Mouse (Mus musculus): ENCODE results near the gene Rfxank. TPM values are rescaled to one million over a fixed set of nuclear protein-coding genes. Genes with fewer than 3 reads are reported as not detected.

Rfxank gene
- polyA plus RNA-seq, 1 experiment from 2014 or later, result 12.6 TPM

GRCm38 (mm10) chr8:70170748-70171147, 31.8 kb upstream of the Rfxank start:
- 80% methylated on average over 3 of the region's 3 CpGs for WGBS
- Histone ChIP-seq H3K9ac (no peak overlapping the region), H3K27me3 (peaks cover 14% of the 10 kb centered on the region), H3K4me3 (no peak overlapping the region), H3K36me3 (no peaks in the 10 kb centered on the region), H3K4me1 (replicated peaks) (peaks cover 32% of the 10 kb centered on the region), H3K4me2 (no peak overlapping the region), H3K9me3 (no peaks in the 10 kb centered on the region), H3K27ac (replicated peaks) (no peak overlapping the region)
- ATAC-seq (ENCODE audit: low read depth), result no peak

DNA sequence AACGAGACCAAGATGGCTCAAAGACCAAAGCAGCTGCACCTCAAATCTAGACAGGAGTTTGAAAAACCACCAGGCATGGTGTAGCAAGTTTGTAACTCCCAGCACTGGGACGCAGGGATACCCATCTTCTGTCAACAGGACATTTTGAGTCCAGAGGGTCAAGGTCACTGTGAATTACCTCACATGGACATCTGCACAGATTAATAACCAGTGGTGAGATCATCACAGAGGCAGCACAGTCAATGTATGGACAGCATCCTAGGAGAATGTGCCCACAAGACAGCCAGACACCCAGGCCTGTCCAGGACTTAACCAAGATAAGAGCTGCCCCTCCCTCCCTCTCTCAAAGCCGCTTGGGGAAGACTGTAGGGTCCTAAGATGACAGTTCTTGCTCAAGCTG, 31.2 kb upstream of the Rfxank start:
- Histone ChIP-seq H3K27ac (replicated peaks) (no peak overlapping the region), H3K9me3 (no peaks in the 10 kb centered on the region), H3K9ac (no peak overlapping the region), H3K36me3 (no peaks in the 10 kb centered on the region), H3K27me3 (peaks cover 20% of the 10 kb centered on the region), H3K4me3 (no peak overlapping the region), H3K4me2 (no peak overlapping the region), H3K4me1 (replicated peaks) (peaks cover 32% of the 10 kb centered on the region)
- 89% methylated on average over 3 of the region's 3 CpGs for WGBS
- no peak for ATAC-seq (ENCODE audit: low read depth)

DNA sequence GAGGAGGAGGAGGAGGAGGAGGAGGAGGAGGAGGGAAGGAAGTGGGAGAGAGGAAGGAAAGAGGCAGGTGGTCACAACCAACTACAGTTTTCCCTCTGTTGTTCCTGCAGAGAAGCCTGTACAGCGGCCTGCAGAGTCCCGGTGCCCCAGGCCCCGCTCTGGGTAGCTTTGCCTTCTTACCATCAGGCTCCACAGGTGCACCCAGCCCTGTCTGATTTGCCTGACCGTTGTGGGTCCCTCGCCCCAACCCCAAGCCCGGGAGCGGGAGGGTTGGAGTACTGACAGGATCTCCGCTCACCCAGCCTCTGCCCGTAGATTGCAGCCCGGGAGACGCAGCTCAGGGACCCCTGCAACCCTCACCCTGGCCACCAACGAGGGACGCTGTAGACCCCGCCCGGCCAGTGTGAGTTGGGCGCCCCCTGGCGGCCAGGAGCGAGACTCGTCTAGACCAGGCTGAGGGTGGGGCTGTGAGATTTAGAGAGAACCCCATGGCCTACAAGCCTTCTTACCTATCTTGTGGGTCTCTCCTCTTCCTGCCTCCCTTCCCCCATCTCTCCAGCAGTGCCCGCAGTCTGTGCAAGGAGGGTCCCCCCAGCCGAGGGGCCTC, 27.7 kb upstream of the Rfxank start:
- peaks cover 23% of the 10 kb centered on the region for H3K27me3 ChIP-seq
- H3K36me3 ChIP-seq, result no peaks in the 10 kb centered on the region
- H3K9me3 ChIP-seq, result no peaks in the 10 kb centered on the region
- WGBS, result 2% methylated on average over 21 of the region's 21 CpGs
- no peak overlapping the region for H3K27ac ChIP-seq (replicated peaks)
- peak overlapping the region; percentile 53 for H3K4me2 ChIP-seq
- peak overlapping the region; percentile 45; the same call in 1 of the 2 replicates for H3K9ac ChIP-seq
- peak; percentile 82 for ATAC-seq (ENCODE audit: low read depth)
- H3K4me1 ChIP-seq (replicated peaks), result peaks cover 8% of the 10 kb centered on the region
- H3K4me3 ChIP-seq, result peak overlapping the region; percentile 18

DNA sequence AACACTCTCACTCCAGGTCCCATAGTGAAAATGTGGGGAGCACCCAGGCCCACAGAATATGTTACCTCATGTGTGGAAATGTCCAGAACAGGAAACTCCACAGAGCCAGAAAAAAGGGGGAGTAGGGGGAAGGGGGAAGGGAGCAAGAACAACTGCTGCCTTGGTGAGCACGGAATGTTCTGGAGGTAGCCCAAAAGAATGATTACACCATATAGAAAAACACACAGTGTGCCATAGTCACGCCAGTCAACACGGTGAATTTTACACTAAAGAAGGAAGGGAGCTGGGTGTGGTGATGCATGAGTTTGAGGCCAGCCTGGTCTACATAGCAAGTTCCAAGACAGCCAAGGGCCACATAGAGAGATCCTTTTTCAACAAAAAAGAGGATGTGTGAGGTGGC, 24.4 kb upstream of the Rfxank start:
- H3K36me3 ChIP-seq, result no peaks in the 10 kb centered on the region
- H3K27ac ChIP-seq (replicated peaks), result no peak overlapping the region
- H3K4me3 ChIP-seq, result no peak overlapping the region
- ATAC-seq (ENCODE audit: low read depth), result no peak
- H3K9ac ChIP-seq, result no peak overlapping the region
- H3K4me1 ChIP-seq (replicated peaks), result peaks cover 14% of the 10 kb centered on the region
- 85% methylated on average over 3 of the region's 3 CpGs for whole genome bisulfite sequencing
- H3K4me2 ChIP-seq, result no peak overlapping the region
- H3K27me3 ChIP-seq, result peaks cover 23% of the 10 kb centered on the region
- no peaks in the 10 kb centered on the region for H3K9me3 ChIP-seq

DNA sequence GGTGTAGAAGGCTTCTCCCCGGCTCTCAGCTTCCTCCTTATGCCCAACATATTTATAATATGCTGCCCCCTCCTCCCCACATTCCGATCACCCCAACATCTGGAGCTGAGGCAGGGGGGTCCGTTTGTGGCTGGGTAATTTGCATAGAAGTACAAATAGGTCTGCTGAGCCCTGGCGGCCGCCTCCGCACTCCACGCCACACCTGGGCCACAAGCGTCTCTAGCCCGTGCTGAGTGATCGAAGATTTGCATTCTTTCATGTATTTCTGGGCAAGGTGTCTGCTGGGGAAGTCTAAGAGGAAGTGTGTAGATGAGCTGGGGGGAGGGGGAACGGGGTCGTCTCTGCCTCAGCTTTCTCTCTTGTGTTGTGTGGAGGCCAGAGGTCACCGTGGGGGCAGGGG, 21.1 kb upstream of the Rfxank start:
- Histone ChIP-seq H3K9me3 (no peaks in the 10 kb centered on the region), H3K27me3 (peaks cover 2% of the 10 kb centered on the region), H3K27ac (replicated peaks) (no peak overlapping the region), H3K9ac (no peak overlapping the region), H3K36me3 (no peaks in the 10 kb centered on the region), H3K4me2 (no peak overlapping the region), H3K4me1 (replicated peaks) (peaks cover 7% of the 10 kb centered on the region), H3K4me3 (no peak overlapping the region)
- 67% methylated on average over 13 of the region's 13 CpGs for WGBS
- no peak for ATAC-seq (ENCODE audit: low read depth)

DNA sequence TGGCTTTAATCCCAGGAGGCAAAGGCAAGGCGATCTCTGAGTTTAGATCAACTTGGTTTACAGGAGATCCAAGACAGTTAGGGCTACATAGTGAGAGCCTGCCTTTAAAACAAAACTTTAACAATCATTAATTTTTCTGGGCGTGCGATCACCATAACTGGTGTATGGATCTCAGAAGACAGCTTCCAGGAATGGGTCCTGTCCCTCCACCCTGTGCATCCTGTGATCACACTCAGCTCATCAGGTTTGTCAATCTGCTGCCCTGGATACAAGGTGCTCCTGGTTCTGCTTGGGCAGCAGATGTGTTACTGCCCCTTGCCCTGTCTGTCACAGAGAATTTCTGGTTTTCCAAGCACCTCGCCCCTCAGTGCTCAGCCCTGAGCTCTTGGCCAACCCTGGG, 20.3 kb upstream of the Rfxank start:
- no peaks in the 10 kb centered on the region for H3K9me3 ChIP-seq
- H3K9ac ChIP-seq, result no peak overlapping the region
- no peak for ATAC-seq (ENCODE audit: low read depth)
- no peaks in the 10 kb centered on the region for H3K36me3 ChIP-seq
- H3K27ac ChIP-seq (replicated peaks), result no peak overlapping the region
- H3K4me3 ChIP-seq, result no peak overlapping the region
- H3K4me2 ChIP-seq, result no peak overlapping the region
- WGBS, result 89% methylated on average over 4 of the region's 4 CpGs
- no peaks in the 10 kb centered on the region for H3K27me3 ChIP-seq
- H3K4me1 ChIP-seq (replicated peaks), result peaks cover 7% of the 10 kb centered on the region

- peak overlapping the region; percentile 35; the same call in 1 of the 2 replicates for H3K27ac ChIP-seq (replicated peaks)
- 14% methylated on average over 40 of the region's 40 CpGs for WGBS
These were observed 19.3 kb upstream of the Rfxank start for GRCm38 (mm10) chr8:70158069-70158853.

GRCm38 (mm10) chr8:70157240-70157800, 18.4 kb upstream of the Rfxank start:
- Histone ChIP-seq H3K36me3 (no peaks in the 10 kb centered on the region), H3K9ac (no peak overlapping the region), H3K27me3 (no peaks in the 10 kb centered on the region), H3K4me2 (no peak overlapping the region), H3K4me1 (replicated peaks) (peaks cover 12% of the 10 kb centered on the region), H3K9me3 (no peaks in the 10 kb centered on the region), H3K27ac (replicated peaks) (no peak overlapping the region), H3K4me3 (no peak overlapping the region)
- 92% methylated on average over 1 of the region's 1 CpGs for WGBS
- no peak for ATAC-seq (ENCODE audit: low read depth)

More at GRCm38 (mm10) chr8:70158069-70158853, 19.3 kb upstream of the Rfxank start:
- Histone ChIP-seq H3K27me3 (no peaks in the 10 kb centered on the region), H3K4me1 (replicated peaks) (peaks cover 7% of the 10 kb centered on the region), H3K4me2 (peak overlapping the region; percentile 69), H3K4me3 (peak overlapping the region; percentile 47), H3K36me3 (no peaks in the 10 kb centered on the region), H3K9ac (peak overlapping the region; percentile 63), H3K9me3 (no peaks in the 10 kb centered on the region)
- ATAC-seq (ENCODE audit: low read depth), result peak; percentile 92

GRCm38 (mm10) chr8:70152537-70153257, 13.7 kb upstream of the Rfxank start:
- no peak overlapping the region for H3K9ac ChIP-seq
- H3K27ac ChIP-seq (replicated peaks), result no peak overlapping the region
- peak; percentile 86 for ATAC-seq (ENCODE audit: low read depth)
- H3K4me2 ChIP-seq, result peak overlapping the region; percentile 36
- WGBS, result 18% methylated on average over 19 of the region's 22 CpGs
- H3K4me1 ChIP-seq (replicated peaks), result peaks cover 9% of the 10 kb centered on the region
- no peak overlapping the region for H3K4me3 ChIP-seq
- no peaks in the 10 kb centered on the region for H3K9me3 ChIP-seq
- no peaks in the 10 kb centered on the region for H3K36me3 ChIP-seq
- no peaks in the 10 kb centered on the region for H3K27me3 ChIP-seq

- H3K9me3 ChIP-seq, result no peaks in the 10 kb centered on the region
- H3K27me3 ChIP-seq, result no peaks in the 10 kb centered on the region
- H3K4me3 ChIP-seq, result no peak overlapping the region
- H3K36me3 ChIP-seq, result peaks cover 22% of the 10 kb centered on the region
- peaks cover 9% of the 10 kb centered on the region for H3K4me1 ChIP-seq (replicated peaks)
- H3K4me2 ChIP-seq, result no peak overlapping the region
- no peak for ATAC-seq (ENCODE audit: low read depth)
- WGBS, result 16% methylated on average over 13 of the region's 13 CpGs
- H3K27ac ChIP-seq (replicated peaks), result no peak overlapping the region
- peak overlapping the region; percentile 17; the same call in 1 of the 2 replicates for H3K9ac ChIP-seq
These were observed 11.2 kb upstream of the Rfxank start for GRCm38 (mm10) chr8:70150158-70150557.

- no peak overlapping the region for H3K4me2 ChIP-seq
- no peak overlapping the region for H3K9ac ChIP-seq
- H3K36me3 ChIP-seq, result peaks cover 45% of the 10 kb centered on the region
- no peak overlapping the region for H3K4me3 ChIP-seq
- H3K4me1 ChIP-seq (replicated peaks), result peaks cover 9% of the 10 kb centered on the region
- WGBS, result 83% methylated on average over 7 of the region's 7 CpGs
- no peaks in the 10 kb centered on the region for H3K27me3 ChIP-seq
- H3K9me3 ChIP-seq, result no peaks in the 10 kb centered on the region
- H3K27ac ChIP-seq (replicated peaks), result no peak overlapping the region
- ATAC-seq (ENCODE audit: low read depth), result no peak
These were observed 9.0 kb upstream of the Rfxank start for GRCm38 (mm10) chr8:70147678-70148607.
